Mouse (Mus musculus) thymus, postnatal 36 days (tissue): ENCODE data around the gene Cep162.

Source experiments
- DNase-seq, 2 experiments: peaks; one replicate each; pipeline ENCODE4 v3.0.0; 2022; ENCODE audit warnings: mixed read lengths in 2 of 2

The Cep162 gene

DNA sequence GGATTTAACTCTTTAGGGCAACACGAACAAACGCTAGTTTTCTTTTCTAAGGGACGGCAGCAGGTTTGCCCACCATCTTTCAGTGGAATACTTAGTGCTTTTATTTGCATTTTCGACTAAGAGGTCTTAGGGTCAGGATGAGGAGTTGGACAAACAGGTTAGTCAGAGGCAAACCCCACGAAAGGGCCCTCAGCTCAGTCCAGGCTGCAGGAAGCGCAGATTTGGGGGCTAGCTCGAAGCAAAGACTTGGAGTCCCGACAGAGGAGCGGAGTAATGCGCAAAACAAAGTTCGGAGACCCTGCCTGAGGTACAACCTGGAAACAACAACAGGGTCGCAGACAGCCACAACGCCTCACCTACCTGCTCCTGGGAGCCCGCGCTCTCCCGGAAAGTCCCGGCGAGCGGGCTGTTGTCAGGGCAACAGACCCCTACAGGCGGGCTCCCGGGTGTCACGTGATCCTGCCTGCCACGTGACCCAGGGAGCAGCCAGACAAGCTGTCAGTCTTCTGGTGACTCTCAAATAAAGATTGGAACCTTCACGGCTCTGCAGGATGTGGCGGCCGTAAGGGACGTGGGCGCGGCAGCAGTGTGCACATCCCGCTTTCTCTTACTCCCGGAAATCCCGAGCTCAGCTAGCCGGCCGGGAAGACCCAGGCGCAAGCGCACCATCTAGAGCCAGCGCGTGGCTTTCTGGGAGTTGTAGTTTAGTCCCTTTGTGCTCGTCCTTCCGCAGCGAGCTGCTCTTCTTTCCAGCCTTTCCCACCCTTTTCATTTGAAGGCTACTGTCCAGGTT lies at the start of gene Cep162:
Gene Cep162, minus strand, starts transcription at position 634 of the 793 bp plus-strand sequence.
- DNase-seq = peak; percentile 89 to 90

DNA sequence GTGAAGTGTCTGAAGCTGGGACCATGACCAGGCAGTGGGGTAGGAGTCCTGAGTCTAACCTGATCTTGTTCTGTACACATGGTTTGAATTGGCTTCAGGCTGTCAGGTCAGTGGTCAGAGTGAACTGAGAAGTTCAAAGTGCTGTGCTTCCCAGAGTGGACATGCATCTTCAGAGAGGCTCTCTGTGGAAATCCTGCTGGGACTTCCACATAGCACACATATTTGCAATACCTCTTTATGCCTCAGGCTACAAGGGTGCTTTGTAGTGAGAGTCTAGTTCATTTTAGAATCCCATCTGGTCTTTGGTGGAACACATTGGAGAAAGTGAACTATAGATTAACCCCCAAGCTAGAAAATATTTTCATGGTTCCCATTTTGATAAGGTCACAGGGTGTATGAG lies 47.9 kb upstream of the Cep162 start:
- DNase-seq = no peak

DNA sequence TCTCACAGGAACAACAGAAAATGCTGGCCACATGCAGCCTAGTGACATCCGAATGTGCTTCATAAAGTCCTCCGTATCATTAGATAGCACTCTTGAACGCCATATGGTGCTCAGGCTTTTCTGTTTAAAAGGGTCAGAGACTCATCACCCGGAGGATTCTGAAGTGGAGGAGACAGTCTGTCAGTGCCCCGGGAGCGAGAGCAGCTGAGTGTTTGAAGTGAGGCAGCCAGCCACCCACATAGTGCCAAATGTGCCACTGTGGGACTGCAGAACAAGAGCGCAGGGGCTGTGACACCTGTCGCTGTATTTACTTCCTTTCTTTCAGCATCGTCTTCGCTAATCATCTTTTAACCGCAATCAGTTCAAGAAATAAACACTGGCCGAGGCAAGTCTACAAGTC lies 43.6 kb upstream of the Cep162 start:
- no peak for DNase-seq

DNA sequence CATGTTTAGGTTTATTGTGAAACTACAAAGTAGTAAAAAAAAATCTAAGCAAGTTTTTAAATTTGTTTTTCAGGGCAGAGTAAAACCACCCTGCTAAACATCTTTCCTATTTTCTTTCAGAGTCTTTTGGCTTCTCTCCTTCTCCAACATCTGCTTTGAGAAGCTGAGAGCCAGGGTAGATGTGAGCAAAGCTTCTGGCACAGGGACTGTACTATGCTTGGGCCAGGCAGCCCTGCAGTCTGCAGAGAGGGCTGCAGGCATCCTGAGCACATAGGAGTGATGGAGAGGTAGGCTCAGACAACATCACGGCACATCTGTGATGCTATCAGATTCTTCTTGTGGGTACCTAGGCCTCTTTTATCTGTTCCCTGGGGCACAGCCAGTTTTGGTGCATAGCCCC lies 42.2 kb upstream of the Cep162 start:
- DNase-seq = no peak

DNA sequence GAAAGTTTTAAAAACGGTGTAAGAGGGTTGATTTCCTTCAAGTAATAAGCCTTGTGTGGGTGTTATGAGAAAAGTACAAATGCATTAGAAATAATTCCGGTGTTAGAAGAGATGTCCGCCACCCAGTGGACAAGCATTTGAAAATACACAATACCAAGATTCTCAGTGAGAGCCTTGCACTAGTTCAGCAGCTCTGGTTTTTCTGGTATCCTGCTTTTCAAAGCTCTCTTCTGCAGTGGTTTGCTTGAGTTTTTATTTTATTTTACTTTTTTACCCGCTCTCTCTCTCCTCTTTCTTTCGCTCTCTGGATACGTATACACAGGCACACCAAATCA lies 327 bp upstream of the Cep162 start:
- DNase-seq = no peak

- no peak for DNase-seq
These were observed 7.2 kb downstream of the Cep162 start for GRCm38 (mm10) chr9:87248118-87248517.

GRCm38 (mm10) chr9:87247678-87248077 lies 7.7 kb downstream of the Cep162 start:
- no peak for DNase-seq

- no peak for DNase-seq
These were observed 42.1 kb downstream of the Cep162 start for GRCm38 (mm10) chr9:87213204-87213603.

GRCm38 (mm10) chr9:87210830-87211339 lies 44.5 kb downstream of the Cep162 start:
- DNase-seq = no peak

DNA sequence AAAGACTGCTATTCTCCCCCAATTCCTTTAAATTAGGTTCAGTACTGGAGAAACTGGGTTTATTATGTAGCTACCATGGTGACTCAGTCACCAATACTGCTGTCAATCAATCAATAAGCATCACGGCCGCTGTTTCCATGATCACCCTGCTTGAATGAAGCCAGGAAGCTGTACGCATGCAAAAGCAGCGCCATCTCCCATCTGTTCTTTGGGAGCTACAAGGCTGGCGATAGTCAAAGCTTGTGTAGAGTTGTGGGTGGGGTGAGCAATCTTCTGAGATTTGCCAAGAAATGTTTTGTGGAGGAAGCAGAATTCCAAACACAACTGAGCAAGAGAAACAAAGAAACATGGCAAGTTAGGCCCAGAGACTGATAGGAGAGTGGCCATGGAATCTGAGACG lies 52.9 kb downstream of the Cep162 start:
- no peak for DNase-seq

DNA sequence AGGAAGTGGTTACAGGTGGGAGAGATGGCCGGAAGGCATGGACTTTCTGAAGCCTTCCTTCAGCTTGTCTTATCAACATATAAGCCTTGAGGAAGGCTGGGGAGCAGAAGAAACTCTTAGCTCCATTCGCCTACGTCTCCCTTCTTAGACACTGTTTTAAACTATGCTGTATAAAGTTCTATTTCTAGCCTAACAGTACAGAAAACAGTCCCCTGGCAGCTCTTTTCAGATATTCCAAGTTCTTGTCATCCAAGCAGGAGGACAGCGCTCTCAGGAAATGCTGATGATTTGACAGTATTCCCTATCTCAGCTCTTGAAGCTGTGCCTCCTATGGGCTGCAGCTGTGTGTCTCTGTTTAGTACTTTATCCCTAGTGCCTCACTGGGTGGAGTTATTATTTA lies 54.4 kb downstream of the Cep162 start:
- DNase-seq = no peak

DNA sequence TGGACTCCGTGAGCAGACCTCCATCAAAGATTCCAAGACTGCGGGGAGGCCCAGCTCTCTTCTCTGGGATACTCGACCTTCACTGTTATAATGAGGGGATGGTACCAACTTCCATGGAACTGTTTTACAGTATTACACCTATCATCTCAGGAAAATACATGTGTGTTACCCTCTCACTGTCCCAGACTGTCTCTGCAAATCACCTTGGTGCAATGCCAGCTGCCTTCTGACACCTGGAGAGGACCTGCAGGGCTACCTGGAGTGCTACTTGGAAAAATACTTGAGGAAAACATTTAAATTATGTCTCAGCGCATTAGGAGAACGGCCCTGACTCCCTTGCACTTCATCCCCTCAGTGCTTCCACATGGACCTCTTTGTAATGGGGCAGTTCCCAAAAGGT lies 54.9 kb downstream of the Cep162 start:
- no peak for DNase-seq

- no peak for DNase-seq
These were observed 57.3 kb downstream of the Cep162 start for GRCm38 (mm10) chr9:87198036-87198435.

DNA sequence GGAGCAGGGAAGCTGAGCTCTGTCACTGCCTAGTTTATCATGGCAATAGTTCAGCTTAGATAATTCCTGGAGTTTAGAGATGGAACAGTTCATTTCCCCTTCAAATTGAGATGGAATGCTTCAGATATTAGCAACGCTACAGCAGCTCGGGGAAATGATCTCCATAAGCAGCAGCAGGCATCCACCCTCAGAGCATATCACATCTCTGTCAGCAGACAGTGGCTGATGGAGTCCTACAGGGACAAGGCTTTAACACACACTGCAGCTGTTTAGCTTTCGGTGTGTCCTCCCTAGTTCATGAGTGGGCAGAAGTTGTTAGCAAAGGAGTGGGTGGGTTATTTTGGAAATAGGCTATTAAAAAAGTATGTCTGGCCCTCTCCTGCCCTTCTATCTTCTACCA lies 58.1 kb downstream of the Cep162 start:
- DNase-seq = no peak

GRCm38 (mm10) chr9:87193721-87194120 lies 61.6 kb downstream of the Cep162 start:
- no peak for DNase-seq

GRCm38 (mm10) chr9:87187336-87187735 lies 68.0 kb downstream of the Cep162 start:
- DNase-seq = no peak

- DNase-seq = no peak
These were observed 73.1 kb downstream of the Cep162 start for GRCm38 (mm10) chr9:87182231-87182630.

DNA sequence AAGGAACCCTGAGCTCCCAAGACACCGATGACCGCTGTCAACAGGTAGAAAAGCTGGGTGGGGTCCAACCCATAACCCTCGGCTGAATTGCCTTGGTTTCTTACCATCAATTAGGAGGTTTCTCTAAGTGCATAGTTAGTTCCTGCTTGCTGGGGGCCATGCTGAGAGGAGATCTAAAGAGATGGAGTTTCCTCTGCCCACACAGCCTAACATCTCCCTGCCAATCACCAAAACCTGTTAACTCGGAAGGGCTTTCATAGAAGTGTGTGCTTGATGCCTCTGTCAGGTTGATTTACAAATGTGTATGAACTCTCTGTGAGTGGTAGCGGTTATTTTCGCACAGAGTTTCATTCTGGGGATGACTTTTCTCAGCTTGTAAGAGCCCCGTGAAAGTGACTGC lies 76.8 kb downstream of the Cep162 start:
- no peak for DNase-seq

DNA sequence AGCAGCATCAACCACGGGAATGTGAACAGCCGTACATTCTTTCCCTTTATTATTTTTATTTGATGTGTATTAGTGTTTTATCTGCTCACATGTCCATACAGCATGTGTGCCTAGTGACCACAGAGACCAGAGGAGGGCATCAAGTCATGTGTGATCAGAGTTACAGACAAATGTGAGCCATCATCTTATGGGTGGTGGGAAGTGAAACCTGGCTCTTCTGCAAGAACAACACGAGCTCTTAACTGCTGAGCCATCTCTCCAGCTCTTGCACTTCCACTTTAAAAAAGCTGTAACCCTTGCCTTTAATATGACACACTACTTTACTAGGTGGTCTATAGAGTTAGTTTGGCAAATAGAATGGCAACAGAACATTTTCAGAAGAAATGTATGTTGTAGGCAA lies 83.8 kb downstream of the Cep162 start:
- DNase-seq = no peak

GRCm38 (mm10) chr9:87170891-87171290 lies 84.4 kb downstream of the Cep162 start:
- DNase-seq = no peak

DNA sequence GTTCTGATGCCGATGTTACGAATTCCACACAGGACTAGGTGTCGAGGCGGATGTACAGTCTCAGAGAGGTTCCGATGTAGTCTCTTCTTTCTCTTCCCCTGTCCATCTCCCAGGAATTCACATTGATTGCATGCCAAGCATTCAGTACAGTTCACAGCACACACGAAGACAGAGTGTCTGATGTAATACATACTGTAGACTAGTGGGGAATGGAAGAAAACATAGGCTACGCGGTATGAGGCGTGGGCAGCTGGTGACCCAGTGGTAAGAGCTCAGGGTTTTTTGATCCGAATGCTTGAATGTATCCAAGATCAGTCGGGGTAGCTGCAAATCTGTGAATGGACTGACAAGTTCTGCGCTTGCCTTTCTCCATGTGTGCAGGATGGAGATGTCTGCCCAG lies 86.2 kb downstream of the Cep162 start:
- no peak for DNase-seq

DNA sequence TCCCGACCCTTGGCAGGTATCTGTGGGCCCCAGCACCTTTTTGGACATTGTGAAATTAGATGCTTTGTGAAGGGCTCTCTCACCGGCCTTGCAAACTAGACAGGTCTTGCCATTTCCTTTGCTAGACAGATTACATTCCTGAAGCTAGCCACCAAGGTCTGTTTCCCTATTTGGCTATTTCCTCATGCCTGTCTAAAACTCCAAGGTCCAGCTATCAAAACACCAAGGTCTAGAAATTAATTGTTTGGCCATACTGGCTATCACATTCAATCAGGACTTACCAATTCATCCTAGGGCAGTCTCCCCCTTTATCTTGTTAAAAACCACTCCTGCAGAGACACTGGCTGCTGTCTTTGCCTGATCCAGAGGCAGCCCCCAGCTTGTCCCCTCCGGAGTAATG lies 87.3 kb downstream of the Cep162 start:
- DNase-seq = no peak

- no peak for DNase-seq
These were observed 88.1 kb downstream of the Cep162 start for GRCm38 (mm10) chr9:87167001-87167830.

DNA sequence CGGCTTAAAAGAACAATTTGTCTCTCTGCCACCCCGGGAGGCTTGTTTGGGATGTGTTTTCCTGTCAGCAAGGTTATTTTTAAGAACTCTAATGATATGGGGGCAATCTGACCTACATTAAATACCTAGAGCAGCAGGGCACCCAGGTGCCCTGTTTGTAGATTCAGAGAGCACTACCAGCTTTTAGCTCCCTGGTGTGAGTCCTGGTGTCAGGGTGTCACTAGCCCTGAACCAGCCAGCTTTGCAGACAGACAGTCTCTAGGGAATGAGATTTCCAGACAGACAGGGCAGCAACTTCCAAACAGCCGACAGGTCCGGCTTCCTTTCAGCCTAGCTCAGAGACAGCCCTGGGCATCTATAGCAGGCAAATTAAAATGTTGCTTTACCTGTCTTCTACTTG lies 92.8 kb downstream of the Cep162 start:
- no peak for DNase-seq
